21 mouse cellular contexts compared by ENCODE assay signal in genomic region chr1:87908006-87908405, GRCm38 (mm10).
"Had no signal": no experiment of that assay in that cellular context is flagged by ENCODE, and none has a peak within 500 bp of the region (broad histone marks: within the 10 kb centered on the region; RNA-seq: fewer than 3 reads in every experiment).

No protein-coding gene starts in this region.

- H3K27ac ChIP-seq: heart, embryonic 13.5 days; heart, embryonic 15.5 days; hindbrain, embryonic 13.5 days; hindbrain, embryonic 15.5 days; hindbrain, postnatal 0 days; kidney, embryonic 15.5 days; kidney, postnatal 0 days; layer of hippocampus, adult 2 months; left cerebral cortex, adult 2 months; limb, embryonic 13.5 days; limb, embryonic 15.5 days; liver, embryonic 14.5 days had no signal

- H3K4me3 ChIP-seq: heart, embryonic 13.5 days; heart, embryonic 15.5 days; hindbrain, embryonic 13.5 days; hindbrain, embryonic 15.5 days; kidney, embryonic 15.5 days; layer of hippocampus, adult 2 months; left cerebral cortex, adult 2 months; limb, embryonic 13.5 days; limb, embryonic 15.5 days; liver, embryonic 12.5 days had no signal

- H3K4me1 ChIP-seq: hindbrain, embryonic 13.5 days; hindbrain, embryonic 15.5 days had no signal

- H3K27me3 ChIP-seq: heart, embryonic 13.5 days; heart, embryonic 15.5 days; hindbrain, embryonic 13.5 days; hindbrain, embryonic 15.5 days; kidney, embryonic 15.5 days; limb, embryonic 13.5 days; limb, embryonic 15.5 days; liver, embryonic 12.5 days had no signal

- H3K9me3 ChIP-seq: heart, embryonic 13.5 days; heart, embryonic 15.5 days; hindbrain, embryonic 13.5 days; hindbrain, embryonic 15.5 days; kidney, embryonic 15.5 days; limb, embryonic 13.5 days; limb, embryonic 15.5 days; liver, embryonic 12.5 days had no signal

- H3K4me2 ChIP-seq: heart, embryonic 11.5 days; heart, embryonic 13.5 days; heart, embryonic 15.5 days; hindbrain, embryonic 13.5 days; hindbrain, embryonic 15.5 days; kidney, embryonic 15.5 days; limb, embryonic 13.5 days; limb, embryonic 15.5 days; liver, embryonic 12.5 days had no signal

- DNase-seq: forebrain, postnatal 0 days; gastrocnemius, postnatal 14 days; gastrocnemius, postnatal 36 days; heart, adult 18-20 months; heart, postnatal 14 days; heart, postnatal 36 days; left cerebral cortex, postnatal 4 days had no signal

- ATAC-seq: forebrain, postnatal 0 days; hindbrain, postnatal 0 days; liver, embryonic 12.5 days had no signal

- H3K36me3 ChIP-seq: heart, embryonic 15.5 days; hindbrain, embryonic 15.5 days had no signal

- H3K9ac ChIP-seq: forebrain, postnatal 0 days; heart, embryonic 13.5 days; heart, embryonic 15.5 days; hindbrain, embryonic 13.5 days; hindbrain, embryonic 15.5 days; kidney, embryonic 15.5 days; limb, embryonic 13.5 days; limb, embryonic 15.5 days; liver, embryonic 12.5 days; liver, embryonic 14.5 days had no signal
